Mouse (Mus musculus) ovary, postnatal 36 days (tissue): Measurements from ENCODE around the gene Mindy4.

ENCODE experiments used
- DNase-seq: peaks from one replicate; pipeline ENCODE4 v3.0.0; 2022; ENCODE audit warnings: low spot score, mixed read lengths

Mindy4 gene

GRCm38 (mm10) chr6:55207786-55208185 is 4.6 kb downstream of the Mindy4 start:
- DNase-seq, result no peak

- DNase-seq, result no peak
Measured at GRCm38 (mm10) chr6:55210423-55211365, 7.5 kb downstream of the Mindy4 start.

GRCm38 (mm10) chr6:55214541-55214940 is 11.4 kb downstream of the Mindy4 start:
- peak; percentile 39 for DNase-seq

GRCm38 (mm10) chr6:55218232-55218631 is 15.0 kb downstream of the Mindy4 start:
- no peak for DNase-seq

GRCm38 (mm10) chr6:55223986-55224385 is 20.8 kb downstream of the Mindy4 start:
- no peak for DNase-seq

GRCm38 (mm10) chr6:55230048-55230447 is 26.9 kb downstream of the Mindy4 start:
- no peak for DNase-seq

GRCm38 (mm10) chr6:55232101-55232500 is 28.9 kb downstream of the Mindy4 start:
- no peak for DNase-seq

GRCm38 (mm10) chr6:55232524-55233264 is 29.5 kb downstream of the Mindy4 start:
- DNase-seq, result no peak

- DNase-seq, result no peak
Measured at GRCm38 (mm10) chr6:55233326-55233725, 30.1 kb downstream of the Mindy4 start.

GRCm38 (mm10) chr6:55234636-55235035 is 31.5 kb downstream of the Mindy4 start:
- no peak for DNase-seq

- no peak for DNase-seq
Measured at GRCm38 (mm10) chr6:55235733-55236132, 32.5 kb downstream of the Mindy4 start.

- no peak for DNase-seq
Measured at GRCm38 (mm10) chr6:55239931-55240330, 36.7 kb downstream of the Mindy4 start.

- DNase-seq, result no peak
Measured at GRCm38 (mm10) chr6:55240591-55241260, 37.5 kb downstream of the Mindy4 start.

- no peak for DNase-seq
Measured at GRCm38 (mm10) chr6:55241479-55241878, 38.3 kb downstream of the Mindy4 start.

GRCm38 (mm10) chr6:55245680-55246079 is 42.5 kb downstream of the Mindy4 start:
- DNase-seq, result no peak

- no peak for DNase-seq
Measured at GRCm38 (mm10) chr6:55246441-55246840, 43.3 kb downstream of the Mindy4 start.

- DNase-seq, result no peak
Measured at GRCm38 (mm10) chr6:55246911-55247438, 43.8 kb downstream of the Mindy4 start.

- no peak for DNase-seq
Measured at GRCm38 (mm10) chr6:55249263-55249662, 46.1 kb downstream of the Mindy4 start.

- no peak for DNase-seq
Measured at GRCm38 (mm10) chr6:55250809-55251208, 47.6 kb downstream of the Mindy4 start.

GRCm38 (mm10) chr6:55251596-55251995 is 48.4 kb downstream of the Mindy4 start:
- DNase-seq, result no peak

GRCm38 (mm10) chr6:55252731-55253247 is 49.6 kb downstream of the Mindy4 start:
- DNase-seq, result no peak
